11 mouse cellular contexts compared by ENCODE assay signal in the genomic region with DNA sequence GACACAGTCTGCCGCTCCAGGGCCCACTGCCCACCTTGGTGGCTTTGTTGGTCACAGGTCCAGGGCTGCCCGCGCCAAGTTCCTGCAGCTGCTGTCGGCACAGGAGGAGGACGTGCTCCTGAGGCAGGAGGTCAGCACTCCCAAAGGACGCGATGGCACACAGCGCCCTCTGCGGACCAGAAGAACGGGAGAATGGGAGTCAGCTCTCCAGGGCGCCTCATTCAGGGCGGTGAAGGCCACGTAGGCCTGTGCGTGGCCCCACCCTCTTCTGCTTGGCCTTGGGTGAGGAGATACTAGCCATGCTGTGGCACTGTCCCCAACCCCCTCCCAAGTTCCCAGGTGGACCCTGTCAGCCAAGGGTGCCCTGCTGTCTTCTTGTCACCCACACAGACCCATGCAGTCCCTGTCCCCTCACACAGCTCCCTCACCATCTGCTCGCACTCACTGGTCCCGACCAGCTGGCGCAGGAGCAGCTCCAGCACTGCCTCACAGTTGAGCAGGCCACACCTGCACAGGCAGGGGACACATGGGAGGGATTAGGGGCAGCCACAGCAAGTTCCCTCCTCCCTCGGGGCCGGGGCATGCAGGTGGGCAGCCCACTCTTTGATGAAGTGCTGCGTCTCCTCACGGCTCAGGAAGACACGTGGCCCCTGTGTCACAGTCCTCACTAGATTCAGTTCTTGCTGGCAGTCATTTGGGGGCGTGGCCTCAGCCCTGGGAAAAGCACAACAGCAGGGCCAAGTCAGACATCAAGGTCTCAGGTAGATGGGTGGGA. TPM values are rescaled to one million over a fixed set of nuclear protein-coding genes. Genes with fewer than 3 reads are reported as not detected.
A peak's percentile ranks its signal among the peaks of the same experiment; 100 is the strongest.
DNase-seq lines count a peak whose midpoint lies in the region; ATAC-seq lines count a peak whose summit lies in the region.
"Had no signal": no experiment of that assay in that cellular context is flagged by ENCODE, and none has a peak within 500 bp of the region (broad histone marks: within the 10 kb centered on the region; RNA-seq: fewer than 3 reads in every experiment).

No protein-coding gene starts in this region.

- H3K4me2 ChIP-seq in liver, embryonic 11.5 days, result no peak overlapping the region
- H3K4me2 ChIP-seq in stomach, embryonic 16.5 days (ENCODE audit: low read depth, low read length), result no peak overlapping the region
- H3K4me2 ChIP-seq: kidney, embryonic 15.5 days had no signal

- H3K9me3 ChIP-seq in liver, embryonic 11.5 days (ENCODE audit: control insufficient read depth, low read length), result no peaks in the 10 kb centered on the region
- no peaks in the 10 kb centered on the region for H3K9me3 ChIP-seq in stomach, embryonic 16.5 days (replicated peaks; ENCODE audit: control insufficient read depth, low read length)
- no peaks in the 10 kb centered on the region for H3K9me3 ChIP-seq in midbrain, embryonic 10.5 days (replicated peaks)
- H3K9me3 ChIP-seq: kidney, embryonic 15.5 days had no signal

- no peaks in the 10 kb centered on the region for H3K27me3 ChIP-seq in liver, embryonic 11.5 days (replicated peaks; ENCODE audit: control insufficient read depth, insufficient read depth, low read length)
- no peaks in the 10 kb centered on the region for H3K27me3 ChIP-seq in stomach, embryonic 16.5 days (ENCODE audit: control insufficient read depth, insufficient read depth, low read length)
- no peaks in the 10 kb centered on the region for H3K27me3 ChIP-seq in midbrain, embryonic 10.5 days (ENCODE audit: low read depth, poor library complexity, severe bottlenecking)
- H3K27me3 ChIP-seq: kidney, embryonic 15.5 days had no signal

- ATAC-seq in liver, embryonic 11.5 days (replicated peaks; ENCODE audit: low FRiP score), result 0 out of 2 replicates have a peak, but pooled peaks have one; percentile 14
- ATAC-seq in stomach, embryonic 16.5 days (ENCODE audit: insufficient read depth, low FRiP score), result peak; percentile 43; the same call in 1 of the 2 replicates

- 84% methylated on average over 23 of the region's 23 CpGs for WGBS in liver, embryonic 11.5 days
- WGBS in stomach, embryonic 16.5 days, result 78% methylated on average over 23 of the region's 23 CpGs
- WGBS in midbrain, embryonic 10.5 days, result 80% methylated on average over 23 of the region's 23 CpGs

- DNase-seq in liver, embryonic 11.5 days (ENCODE audit: low spot score), result no peak
- DNase-seq in liver, result no peak
- peak; percentile 61 for DNase-seq in R1 (ENCODE audit: low read depth, low spot score)
- DNase-seq in adrenal gland, postnatal 10 days, result peak; percentile 81
- no peak for DNase-seq in midbrain, embryonic 10.5 days (ENCODE audit: low spot score)
- DNase-seq in spleen, postnatal 10 days (ENCODE audit: low spot score in 2 of 2), result no peak
- DNase-seq in left cerebral cortex, adult 8-10 months (ENCODE audit: low spot score in 2 of 2), result no peak
- DNase-seq: heart, postnatal 14 days; lung, adult 18-20 months had no signal

- no peak overlapping the region for H3K27ac ChIP-seq in liver, embryonic 11.5 days (ENCODE audit: low read depth, low read length)
- no peak overlapping the region for H3K27ac ChIP-seq in stomach, embryonic 16.5 days (ENCODE audit: low read length)
- no peak overlapping the region for H3K27ac ChIP-seq in midbrain, embryonic 10.5 days (replicated peaks)
- H3K27ac ChIP-seq: kidney, embryonic 15.5 days had no signal

- peaks cover 7% of the 10 kb centered on the region for H3K4me1 ChIP-seq in liver, embryonic 11.5 days (replicated peaks; ENCODE audit: control insufficient read depth, insufficient read depth, low read length)
- H3K4me1 ChIP-seq in stomach, embryonic 16.5 days (ENCODE audit: control insufficient read depth, insufficient read depth, low read length), result peaks cover 7% of the 10 kb centered on the region
- H3K4me1 ChIP-seq in midbrain, embryonic 10.5 days, result peaks cover 12% of the 10 kb centered on the region

- no peak overlapping the region for H3K9ac ChIP-seq in liver, embryonic 11.5 days (ENCODE audit: low read depth, low read length)
- no peak overlapping the region for H3K9ac ChIP-seq in stomach, embryonic 16.5 days (ENCODE audit: low read length)
- H3K9ac ChIP-seq: kidney, embryonic 15.5 days had no signal

- H3K4me3 ChIP-seq in liver, embryonic 11.5 days (ENCODE audit: low read depth, low read length), result no peak overlapping the region
- no peak overlapping the region for H3K4me3 ChIP-seq in stomach, embryonic 16.5 days (replicated peaks; ENCODE audit: low read length)
- H3K4me3 ChIP-seq in midbrain, embryonic 10.5 days, result no peak overlapping the region
- H3K4me3 ChIP-seq: kidney, embryonic 15.5 days had no signal

- H3K36me3 ChIP-seq in liver, embryonic 11.5 days (ENCODE audit: control insufficient read depth, insufficient read depth, low read length), result peaks cover 18% of the 10 kb centered on the region; the same call in 1 of the 2 replicates
- H3K36me3 ChIP-seq in stomach, embryonic 16.5 days (ENCODE audit: control insufficient read depth, insufficient read depth, low read length), result peaks cover 27% of the 10 kb centered on the region
- H3K36me3 ChIP-seq in midbrain, embryonic 10.5 days, result peaks cover 65% of the 10 kb centered on the region

RNA-seq across cellular contexts. Expression of gene Tepsin, which starts 5.5 kb away (rescaled TPM):
- polyA plus RNA-seq in liver, embryonic 11.5 days (2014; fragmentation: Nextera tagmentation; extraction: Ambion mirVana), result 16.4 and 19.5 TPM in 2 replicates
- total RNA-seq in adrenal gland, postnatal 10 days (2021), result 10 to 100 TPM in 1 of 2 experiments, 1 to 10 TPM in 1; 9.0 to 13.2 TPM
- 19.2 and 21.2 TPM in 2 replicates for polyA plus RNA-seq in stomach, embryonic 16.5 days (2015; fragmentation: Nextera tagmentation; extraction: Ambion mirVana)
- polyA plus RNA-seq in midbrain, embryonic 10.5 days (2016; fragmentation: Nextera tagmentation; extraction: Ambion mirVana), result 20.0 and 21.2 TPM in 2 replicates
- total RNA-seq in left cerebral cortex, adult 8-10 months (2022), result 10 to 100 TPM; 15.7 to 17.7 (median 17.0) TPM

RNA-seq across cellular contexts. Expression of gene Ndufaf8, which starts 5.7 kb away (rescaled TPM):
- 87.5 and 102 TPM in 2 replicates for polyA plus RNA-seq in liver, embryonic 11.5 days (2014; fragmentation: Nextera tagmentation; extraction: Ambion mirVana)
- total RNA-seq in adrenal gland, postnatal 10 days (2021), result 10 to 100 TPM; 53.1 to 53.9 TPM
- 69.2 and 69.3 TPM in 2 replicates for polyA plus RNA-seq in stomach, embryonic 16.5 days (2015; fragmentation: Nextera tagmentation; extraction: Ambion mirVana)
- polyA plus RNA-seq in midbrain, embryonic 10.5 days (2016; fragmentation: Nextera tagmentation; extraction: Ambion mirVana), result 89.7 and 91.0 TPM in 2 replicates
- 10 to 100 TPM; 27.8 to 44.9 (median 35.4) TPM for total RNA-seq in left cerebral cortex, adult 8-10 months (2022)

RNA-seq across cellular contexts. Expression of gene Cep131, which starts 6.4 kb away (rescaled TPM):
- 17.4 and 19.2 TPM in 2 replicates for polyA plus RNA-seq in liver, embryonic 11.5 days (2014; fragmentation: Nextera tagmentation; extraction: Ambion mirVana)
- 10 to 100 TPM; 52.2 to 87.4 TPM for total RNA-seq in adrenal gland, postnatal 10 days (2021)
- 11.8 and 12.0 TPM in 2 replicates for polyA plus RNA-seq in stomach, embryonic 16.5 days (2015; fragmentation: Nextera tagmentation; extraction: Ambion mirVana)
- 38.1 and 45.9 TPM in 2 replicates for polyA plus RNA-seq in midbrain, embryonic 10.5 days (2016; fragmentation: Nextera tagmentation; extraction: Ambion mirVana)
- 10 to 100 TPM; 29.8 to 37.4 (median 32.2) TPM for total RNA-seq in left cerebral cortex, adult 8-10 months (2022)

RNA-seq across cellular contexts. Expression of gene Aatk, which starts 46.0 kb away (rescaled TPM):
- polyA plus RNA-seq in liver, embryonic 11.5 days (2014; fragmentation: Nextera tagmentation; extraction: Ambion mirVana), result 0.74 and 0.86 TPM in 2 replicates
- 10 to 100 TPM; 16.3 to 23.5 TPM for total RNA-seq in adrenal gland, postnatal 10 days (2021)
- 1.9 and 3.3 TPM in 2 replicates for polyA plus RNA-seq in stomach, embryonic 16.5 days (2015; fragmentation: Nextera tagmentation; extraction: Ambion mirVana)
- 1.2 and 1.9 TPM in 2 replicates for polyA plus RNA-seq in midbrain, embryonic 10.5 days (2016; fragmentation: Nextera tagmentation; extraction: Ambion mirVana)
- 100 to 1,000 TPM; 217 to 244 (median 225) TPM for total RNA-seq in left cerebral cortex, adult 8-10 months (2022)

RNA-seq across cellular contexts. Expression of gene Slc38a10, which starts 58.1 kb away (rescaled TPM):
- polyA plus RNA-seq in liver, embryonic 11.5 days (2014; fragmentation: Nextera tagmentation; extraction: Ambion mirVana), result 59.4 and 64.5 TPM in 2 replicates
- total RNA-seq in adrenal gland, postnatal 10 days (2021), result 100 to 1,000 TPM; 113 to 117 TPM
- polyA plus RNA-seq in stomach, embryonic 16.5 days (2015; fragmentation: Nextera tagmentation; extraction: Ambion mirVana), result 95.9 and 99.2 TPM in 2 replicates
- polyA plus RNA-seq in midbrain, embryonic 10.5 days (2016; fragmentation: Nextera tagmentation; extraction: Ambion mirVana), result 87.1 and 97.9 TPM in 2 replicates
- 10 to 100 TPM; 80.0 to 98.8 (median 89.6) TPM for total RNA-seq in left cerebral cortex, adult 8-10 months (2022)

Comparison
In these comparisons a context has a peak if more than half of its experiments do, and no peak if none do; other contexts are left out.
1. DNase-seq: peak in R1 (single experiment) and adrenal gland, postnatal 10 days (single experiment); none in liver, embryonic 11.5 days (single experiment), liver (single experiment), midbrain, embryonic 10.5 days (single experiment), spleen, postnatal 10 days (0 of 2) and left cerebral cortex, adult 8-10 months (0 of 2).